Mouse (Mus musculus): ENCODE measurements around the gene Tcf3. TPM values are rescaled to one million over a fixed set of nuclear protein-coding genes. Genes with fewer than 3 reads are reported as not detected.

Gene Tcf3
- polyA plus RNA-seq, 1 experiment from 2014 or later: 44.4 TPM

DNA sequence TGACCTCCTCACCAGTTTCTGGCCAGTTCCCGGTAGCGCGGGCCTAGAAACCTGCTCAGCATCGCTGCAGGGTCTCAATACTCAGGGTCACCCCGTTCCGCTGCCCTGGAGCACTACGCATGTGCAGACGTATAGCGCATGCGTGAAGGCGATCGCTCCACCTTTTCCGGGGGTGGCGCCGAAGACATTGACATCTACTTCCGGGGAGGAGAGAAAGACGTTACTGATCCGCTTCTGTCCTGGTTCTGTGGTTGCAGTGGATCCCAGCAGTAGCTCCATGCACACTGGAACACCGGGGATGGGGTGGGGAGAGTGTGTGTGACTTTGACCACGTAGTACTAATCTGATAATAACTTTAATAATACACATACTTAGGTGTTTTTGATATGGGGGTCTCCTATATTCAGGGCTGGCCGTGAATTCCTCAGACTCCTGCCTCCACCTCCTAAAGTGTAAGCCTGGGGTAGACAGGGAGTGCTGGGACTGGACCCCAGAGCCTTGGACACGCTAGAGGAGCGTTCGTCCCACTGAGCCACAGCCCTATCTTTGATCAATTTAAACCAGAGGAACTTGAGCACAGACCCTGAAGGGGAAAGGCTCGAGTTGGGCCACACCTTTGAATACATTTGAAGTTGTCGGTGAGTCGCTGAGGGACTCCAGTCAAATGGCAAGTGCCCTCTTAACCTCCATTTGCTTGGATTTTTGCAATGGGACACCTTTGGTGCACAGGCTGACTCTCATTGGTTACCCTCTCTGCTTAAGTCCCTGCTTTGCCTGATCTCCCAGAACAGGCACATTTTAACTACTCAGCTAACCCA, 26.6 kb downstream of the Tcf3 start, which contains the start of gene Uqcr11:
Gene Uqcr11, minus strand, starts transcription at position 147 of the 818 bp plus-strand sequence.
- Histone ChIP-seq H3K9me3 (replicated peaks; ENCODE audit: control insufficient read depth, low read length) (no peaks in the 10 kb centered on the region), H3K27me3 (ENCODE audit: control insufficient read depth, insufficient read depth, low read depth, low read length) (no peaks in the 10 kb centered on the region), H3K4me2 (ENCODE audit: low read depth, low read length) (peak within 1 kb of the TSS; percentile 96), H3K4me3 (ENCODE audit: low read depth, low read length) (peak within 1 kb of the TSS; percentile 79), H3K4me1 (ENCODE audit: control insufficient read depth, low read depth, low read length) (peaks cover 35% of the 10 kb centered on the region), H3K27ac (ENCODE audit: low read length) (peak within 1 kb of the TSS; percentile 86), H3K36me3 (ENCODE audit: control insufficient read depth, insufficient read depth) (peaks cover 37% of the 10 kb centered on the region), H3K9ac (ENCODE audit: low read depth, low read length) (peak within 1 kb of the TSS; percentile 78)
- peak; percentile 84 for ATAC-seq (ENCODE audit: low read depth)
- under 1% methylated on average over 27 of the region's 27 CpGs for WGBS (ENCODE audit: insufficient replicate concordance)

DNA sequence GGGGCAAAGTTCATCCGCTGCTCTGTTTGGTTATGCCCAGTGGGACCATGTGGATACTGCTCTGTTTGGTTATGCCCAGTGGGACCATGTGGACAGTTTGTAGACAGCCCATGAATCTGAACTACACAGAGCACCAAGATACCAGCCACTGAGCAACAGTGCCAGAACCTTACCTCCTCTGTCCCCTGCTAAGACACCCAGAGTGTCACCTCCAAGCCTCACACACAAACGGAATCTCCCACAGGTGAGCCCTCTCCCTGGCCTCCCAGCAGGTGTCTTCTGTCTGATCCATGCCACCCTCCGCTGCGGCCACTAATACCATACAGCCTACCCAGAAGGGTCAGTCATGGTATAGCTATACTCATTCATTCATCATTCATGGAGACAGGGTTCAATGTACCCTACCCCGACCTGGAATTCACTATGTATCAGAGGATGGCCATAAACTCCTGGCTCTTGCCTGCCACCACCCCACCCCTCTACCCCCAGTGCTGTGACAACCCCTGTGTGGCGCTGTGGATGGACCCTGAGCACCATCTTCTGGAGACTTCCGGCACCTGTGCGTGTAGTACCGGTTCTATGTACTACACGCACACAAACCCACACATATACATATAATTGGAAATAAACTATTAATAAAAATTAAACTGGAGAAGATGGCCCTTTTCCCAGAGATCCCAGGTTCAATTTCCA, 27.8 kb downstream of the Tcf3 start:
- Histone ChIP-seq H3K36me3 (ENCODE audit: control insufficient read depth, insufficient read depth) (peaks cover 32% of the 10 kb centered on the region), H3K4me1 (ENCODE audit: control insufficient read depth, low read depth, low read length) (peaks cover 42% of the 10 kb centered on the region), H3K9me3 (replicated peaks; ENCODE audit: control insufficient read depth, low read length) (no peaks in the 10 kb centered on the region)

DNA sequence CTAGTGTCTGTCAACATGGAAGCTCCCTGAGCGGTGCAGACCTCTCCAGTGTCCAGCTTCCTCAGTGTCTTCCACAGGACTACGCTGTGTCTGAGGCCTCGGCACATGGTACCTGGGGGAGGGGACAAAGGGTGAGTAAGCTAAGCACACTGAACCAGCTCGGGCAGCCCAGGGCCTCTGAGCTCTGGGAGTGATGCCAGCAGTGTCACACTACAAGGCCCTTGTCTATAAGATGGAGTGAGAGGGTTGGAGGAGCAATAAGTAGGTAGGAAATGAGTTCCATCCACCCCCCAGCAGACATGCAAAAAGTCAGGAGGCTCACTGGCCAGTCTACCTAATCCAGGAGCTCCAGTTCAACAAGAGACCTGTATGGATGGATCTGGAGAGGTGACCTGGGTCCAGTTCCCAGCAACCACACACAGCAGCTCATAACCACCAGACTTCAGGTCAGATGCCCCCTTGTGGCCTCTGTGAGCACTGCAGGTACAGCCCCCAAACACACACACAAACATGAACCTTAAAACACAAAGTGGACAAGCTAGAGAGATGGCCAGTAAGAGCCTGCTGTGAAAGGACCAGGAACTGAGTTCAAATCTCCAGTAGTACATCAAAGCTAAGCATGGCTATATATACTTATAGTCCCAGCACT, 30.3 kb downstream of the Tcf3 start:
- no peak overlapping the region for H3K9ac ChIP-seq (ENCODE audit: low read depth, low read length)
- WGBS (ENCODE audit: insufficient replicate concordance): 84% methylated on average over 4 of the region's 4 CpGs
- peaks cover 49% of the 10 kb centered on the region for H3K4me1 ChIP-seq (ENCODE audit: control insufficient read depth, low read depth, low read length)
- no peak for ATAC-seq (ENCODE audit: low read depth)
- no peak overlapping the region for H3K4me2 ChIP-seq (ENCODE audit: low read depth, low read length)
- H3K36me3 ChIP-seq (ENCODE audit: control insufficient read depth, insufficient read depth): peaks cover 25% of the 10 kb centered on the region
- H3K9me3 ChIP-seq (replicated peaks; ENCODE audit: control insufficient read depth, low read length): no peaks in the 10 kb centered on the region
- H3K27me3 ChIP-seq (ENCODE audit: control insufficient read depth, insufficient read depth, low read depth, low read length): no peaks in the 10 kb centered on the region
- H3K27ac ChIP-seq (ENCODE audit: low read length): no peak overlapping the region
- H3K4me3 ChIP-seq (ENCODE audit: low read depth, low read length): no peak overlapping the region

More for the DNA sequence above, 27.8 kb downstream of the Tcf3 start:
- no peak overlapping the region for H3K27ac ChIP-seq (ENCODE audit: low read length)
- H3K9ac ChIP-seq (ENCODE audit: low read depth, low read length): peak overlapping the region; percentile 78
- ATAC-seq (ENCODE audit: low read depth): no peak
- 41% methylated on average over 10 of the region's 10 CpGs for WGBS (ENCODE audit: insufficient replicate concordance)
- H3K4me3 ChIP-seq (ENCODE audit: low read depth, low read length): peak overlapping the region; percentile 79
- H3K27me3 ChIP-seq (ENCODE audit: control insufficient read depth, insufficient read depth, low read depth, low read length): no peaks in the 10 kb centered on the region
- H3K4me2 ChIP-seq (ENCODE audit: low read depth, low read length): peak overlapping the region; percentile 96

DNA sequence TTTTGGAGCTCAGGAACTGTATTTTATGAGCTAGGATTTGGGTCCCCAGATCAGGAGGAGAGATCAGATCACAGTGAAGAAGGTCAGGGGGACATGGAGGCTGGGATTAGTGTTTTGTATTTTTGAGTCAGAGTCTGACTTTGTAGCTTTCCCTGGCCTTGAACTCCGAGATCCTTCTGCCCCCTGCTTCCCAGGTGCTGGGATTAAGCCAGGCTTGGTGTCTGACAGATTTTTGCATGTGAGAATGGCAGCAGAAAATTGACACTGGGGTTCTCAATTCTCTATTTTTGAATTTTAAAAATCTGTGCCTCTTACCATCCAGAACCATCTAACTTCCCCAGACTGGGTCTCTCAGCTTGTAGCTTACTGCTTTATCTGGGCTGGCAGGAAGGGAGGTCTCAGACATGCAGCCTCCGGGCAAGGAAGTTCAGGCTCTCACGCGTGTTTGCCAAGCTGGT, 32.7 kb downstream of the Tcf3 start:
- Histone ChIP-seq H3K27ac (ENCODE audit: low read length) (peak overlapping the region; percentile 87), H3K27me3 (ENCODE audit: control insufficient read depth, insufficient read depth, low read depth, low read length) (no peaks in the 10 kb centered on the region), H3K4me3 (ENCODE audit: low read depth, low read length) (no peak overlapping the region), H3K36me3 (ENCODE audit: control insufficient read depth, insufficient read depth) (peaks cover 25% of the 10 kb centered on the region), H3K9me3 (replicated peaks; ENCODE audit: control insufficient read depth, low read length) (no peaks in the 10 kb centered on the region), H3K4me2 (ENCODE audit: low read depth, low read length) (peak overlapping the region; percentile 91), H3K9ac (ENCODE audit: low read depth, low read length) (peak overlapping the region; percentile 79), H3K4me1 (ENCODE audit: control insufficient read depth, low read depth, low read length) (peaks cover 48% of the 10 kb centered on the region)
- ATAC-seq (ENCODE audit: low read depth): no peak
- WGBS (ENCODE audit: insufficient replicate concordance): 54% methylated on average over 4 of the region's 4 CpGs

DNA sequence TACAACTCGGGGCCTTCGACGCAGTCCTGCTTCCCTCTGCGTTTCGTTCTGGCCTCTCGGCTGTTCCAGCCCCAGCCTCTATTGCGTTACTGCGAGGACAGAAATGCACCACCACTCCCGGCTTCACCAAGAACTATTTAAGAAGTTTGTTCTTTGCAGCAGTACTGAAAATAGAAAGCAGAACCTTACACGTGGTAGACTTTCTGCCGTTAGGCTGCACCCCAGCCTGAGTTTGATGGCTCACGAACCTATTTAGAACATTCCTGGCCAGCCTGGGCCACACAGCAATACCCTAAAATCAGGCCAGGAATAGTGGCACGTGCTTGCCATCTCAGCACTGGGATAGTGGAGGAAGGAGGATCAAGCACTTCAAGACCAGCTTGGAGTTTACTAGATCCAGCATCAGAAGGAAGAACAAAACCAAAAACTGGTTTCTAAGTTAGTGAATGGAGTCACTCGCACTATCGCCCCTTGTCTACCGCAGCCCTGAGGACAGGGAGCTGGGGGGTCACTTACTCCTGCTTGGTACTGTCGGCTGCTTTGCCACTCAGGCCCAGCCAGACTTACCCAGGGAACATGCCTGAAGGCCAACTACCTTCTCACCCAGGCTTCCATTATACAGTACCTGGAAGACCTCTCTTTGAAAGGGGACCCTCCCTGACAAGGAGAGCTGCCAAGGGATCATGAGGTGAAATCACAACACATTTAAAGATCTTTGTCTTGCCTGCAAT, 33.3 kb downstream of the Tcf3 start:
- H3K9ac ChIP-seq (ENCODE audit: low read depth, low read length): peak overlapping the region; percentile 79
- WGBS (ENCODE audit: insufficient replicate concordance): 12% methylated on average over 17 of the region's 17 CpGs
- H3K27me3 ChIP-seq (ENCODE audit: control insufficient read depth, insufficient read depth, low read depth, low read length): no peaks in the 10 kb centered on the region
- H3K36me3 ChIP-seq (ENCODE audit: control insufficient read depth, insufficient read depth): peaks cover 28% of the 10 kb centered on the region
- H3K4me2 ChIP-seq (ENCODE audit: low read depth, low read length): peak overlapping the region; percentile 91
- peak overlapping the region; percentile 75 for H3K4me3 ChIP-seq (ENCODE audit: low read depth, low read length)
- no peak for ATAC-seq (ENCODE audit: low read depth)
- H3K27ac ChIP-seq (ENCODE audit: low read length): peak overlapping the region; percentile 87
- H3K9me3 ChIP-seq (replicated peaks; ENCODE audit: control insufficient read depth, low read length): no peaks in the 10 kb centered on the region
- H3K4me1 ChIP-seq (ENCODE audit: control insufficient read depth, low read depth, low read length): peaks cover 42% of the 10 kb centered on the region

DNA sequence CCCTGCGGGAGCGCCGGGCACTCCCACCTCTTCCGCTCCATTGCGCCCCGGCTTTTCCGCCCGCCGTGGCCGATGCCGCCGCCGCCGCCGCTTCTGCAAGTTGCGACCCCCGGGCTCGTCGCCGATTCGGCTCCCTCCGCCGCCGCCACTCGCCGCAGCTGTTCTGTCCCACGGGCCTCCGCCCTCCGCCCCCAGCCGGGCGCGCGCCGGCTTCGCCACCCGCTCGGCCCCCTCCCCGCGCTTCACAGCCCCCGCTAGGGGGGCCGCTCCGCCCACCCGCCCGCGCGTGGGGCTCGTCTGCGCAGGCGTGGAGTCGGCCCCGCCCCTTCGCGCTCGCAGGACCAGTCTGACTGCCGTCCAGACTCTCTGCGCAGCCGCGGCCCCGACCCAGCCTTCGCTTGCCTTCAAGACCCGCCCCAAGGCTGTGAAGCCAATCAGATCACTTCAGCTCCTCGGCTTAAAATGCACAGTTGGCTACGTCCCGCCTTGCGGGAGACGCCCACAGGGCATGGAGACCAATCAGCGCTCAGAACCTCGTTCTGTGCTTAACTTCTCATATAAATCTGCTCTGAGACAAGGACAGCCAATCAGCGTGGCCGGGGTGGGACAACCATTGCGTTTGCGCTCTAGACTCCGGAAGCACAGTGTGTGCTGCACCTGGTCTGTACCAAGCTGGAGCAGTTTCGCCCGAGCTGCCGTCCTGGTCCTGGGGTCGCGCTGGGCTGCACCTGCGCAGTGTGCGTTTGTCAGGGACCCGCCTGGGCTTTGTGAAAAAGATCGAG, 34.1 kb downstream of the Tcf3 start, which contains the start of gene Mbd3:
Gene Mbd3, minus strand, starts transcription at position 360 of the 782 bp plus-strand sequence.
- peak within 1 kb of the TSS; percentile 96 for H3K4me3 ChIP-seq (ENCODE audit: low read depth, low read length)
- peak within 1 kb of the TSS; percentile 97 for H3K9ac ChIP-seq (ENCODE audit: low read depth, low read length)
- peaks cover 36% of the 10 kb centered on the region for H3K4me1 ChIP-seq (ENCODE audit: control insufficient read depth, low read depth, low read length)
- no peaks in the 10 kb centered on the region for H3K27me3 ChIP-seq (ENCODE audit: control insufficient read depth, insufficient read depth, low read depth, low read length)
- ATAC-seq (ENCODE audit: low read depth): peak; percentile 91
- WGBS (ENCODE audit: insufficient replicate concordance): under 1% methylated on average over 57 of the region's 82 CpGs
- peak within 1 kb of the TSS; percentile 98 for H3K4me2 ChIP-seq (ENCODE audit: low read depth, low read length)
- H3K9me3 ChIP-seq (replicated peaks; ENCODE audit: control insufficient read depth, low read length): no peaks in the 10 kb centered on the region
- H3K36me3 ChIP-seq (ENCODE audit: control insufficient read depth, insufficient read depth): peaks cover 34% of the 10 kb centered on the region
- peak within 1 kb of the TSS; percentile 99 for H3K27ac ChIP-seq (ENCODE audit: low read length)

DNA sequence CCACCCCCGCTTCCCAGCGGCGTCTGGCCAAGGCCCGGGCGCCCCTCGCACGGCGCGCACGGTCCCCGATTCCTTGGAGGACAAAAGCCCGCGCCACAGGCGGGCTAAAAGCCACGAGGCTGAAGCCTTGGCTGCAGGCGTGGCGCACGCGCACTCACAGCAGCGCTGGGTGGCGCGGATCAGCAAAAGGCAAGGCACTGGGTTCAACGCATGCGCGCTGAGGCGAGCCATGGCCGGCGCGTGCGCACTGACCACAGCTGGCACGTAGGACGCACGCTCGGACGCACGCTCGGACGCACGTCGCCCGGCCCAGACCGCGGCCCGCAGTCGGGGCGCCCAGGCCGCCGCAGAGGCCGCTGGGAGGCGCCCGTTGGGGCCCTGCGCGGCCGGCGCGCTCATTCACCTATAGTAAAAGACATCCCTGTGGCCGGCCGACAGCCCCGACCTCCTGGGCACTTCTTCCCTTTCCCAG, 34.7 kb downstream of the Tcf3 start:
- H3K4me1 ChIP-seq (ENCODE audit: control insufficient read depth, low read depth, low read length): peaks cover 36% of the 10 kb centered on the region
- peak overlapping the region; percentile 99 for H3K27ac ChIP-seq (ENCODE audit: low read length)
- WGBS (ENCODE audit: insufficient replicate concordance): 0% methylated on average over 57 of the region's 59 CpGs
- no peaks in the 10 kb centered on the region for H3K9me3 ChIP-seq (replicated peaks; ENCODE audit: control insufficient read depth, low read length)
- H3K36me3 ChIP-seq (ENCODE audit: control insufficient read depth, insufficient read depth): peaks cover 37% of the 10 kb centered on the region
- no peaks in the 10 kb centered on the region for H3K27me3 ChIP-seq (ENCODE audit: control insufficient read depth, insufficient read depth, low read depth, low read length)
- peak; percentile 79 for ATAC-seq (ENCODE audit: low read depth)
- H3K9ac ChIP-seq (ENCODE audit: low read depth, low read length): peak overlapping the region; percentile 97
- H3K4me3 ChIP-seq (ENCODE audit: low read depth, low read length): peak overlapping the region; percentile 96
- peak overlapping the region; percentile 98 for H3K4me2 ChIP-seq (ENCODE audit: low read depth, low read length)

DNA sequence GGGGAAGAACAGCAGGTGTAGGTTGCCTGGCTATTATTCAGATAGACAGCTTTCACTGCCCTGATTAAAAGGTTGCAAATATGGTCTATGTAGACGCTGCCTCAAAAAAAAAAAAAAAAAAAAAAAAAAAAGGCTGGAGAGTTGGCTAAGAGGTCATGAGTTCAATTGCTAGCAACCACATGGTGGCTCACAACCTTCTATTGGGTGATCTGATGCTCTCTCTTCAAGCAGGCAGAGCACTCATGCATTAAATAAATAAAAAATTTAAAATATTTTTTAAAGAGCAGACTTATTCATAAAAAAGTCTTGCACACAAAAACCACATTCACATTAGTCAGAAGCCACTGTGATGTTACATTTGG, 35.3 kb downstream of the Tcf3 start:
- H3K4me2 ChIP-seq (ENCODE audit: low read depth, low read length): peak overlapping the region; percentile 98
- 0% methylated on average over 1 of the region's 1 CpGs for WGBS (ENCODE audit: insufficient replicate concordance)
- ATAC-seq (ENCODE audit: low read depth): no peak
- peak overlapping the region; percentile 99 for H3K27ac ChIP-seq (ENCODE audit: low read length)
- H3K36me3 ChIP-seq (ENCODE audit: control insufficient read depth, insufficient read depth): peaks cover 37% of the 10 kb centered on the region
- no peaks in the 10 kb centered on the region for H3K9me3 ChIP-seq (replicated peaks; ENCODE audit: control insufficient read depth, low read length)
- H3K4me3 ChIP-seq (ENCODE audit: low read depth, low read length): peak overlapping the region; percentile 96
- H3K4me1 ChIP-seq (ENCODE audit: control insufficient read depth, low read depth, low read length): peaks cover 36% of the 10 kb centered on the region
- no peaks in the 10 kb centered on the region for H3K27me3 ChIP-seq (ENCODE audit: control insufficient read depth, insufficient read depth, low read depth, low read length)
- H3K9ac ChIP-seq (ENCODE audit: low read depth, low read length): peak overlapping the region; percentile 97
